Mouse (Mus musculus) right cerebral cortex, postnatal 10 days (tissue): ENCODE data around the gene Cfap61.

Source experiments
- DNase-seq, 2 experiments: peaks; one replicate each; pipeline ENCODE4 v3.0.0; 2021; ENCODE audit warnings: low spot score in 2 of 2

Gene Cfap61

DNA sequence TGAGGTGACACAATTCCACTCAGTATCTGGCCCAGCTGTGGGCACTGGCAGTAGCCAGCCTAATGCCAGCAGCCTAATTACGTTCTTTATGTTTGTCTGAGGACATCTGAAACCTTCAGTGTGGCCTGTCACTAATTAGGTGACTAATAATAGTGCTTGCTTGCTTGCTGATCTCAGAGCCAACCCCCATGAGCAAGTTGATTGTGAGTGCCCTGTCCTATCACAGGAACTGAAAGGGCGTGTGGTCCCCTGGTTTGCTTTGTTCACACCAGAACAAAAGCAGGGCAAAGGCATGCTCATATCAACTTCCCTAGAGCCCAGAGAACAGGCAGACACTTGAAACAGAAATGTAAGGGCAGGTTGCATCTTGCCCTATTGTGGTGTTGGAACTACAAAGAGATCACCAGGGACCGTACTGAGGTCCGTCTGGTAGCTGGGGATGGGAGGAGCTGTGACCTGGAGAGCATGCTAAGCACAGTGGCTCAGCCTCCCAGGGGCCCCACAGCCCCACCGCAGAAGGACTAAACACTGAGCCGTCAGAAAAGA lies 148.8 kb downstream of the Cfap61 start:
- DNase-seq: no peak

DNA sequence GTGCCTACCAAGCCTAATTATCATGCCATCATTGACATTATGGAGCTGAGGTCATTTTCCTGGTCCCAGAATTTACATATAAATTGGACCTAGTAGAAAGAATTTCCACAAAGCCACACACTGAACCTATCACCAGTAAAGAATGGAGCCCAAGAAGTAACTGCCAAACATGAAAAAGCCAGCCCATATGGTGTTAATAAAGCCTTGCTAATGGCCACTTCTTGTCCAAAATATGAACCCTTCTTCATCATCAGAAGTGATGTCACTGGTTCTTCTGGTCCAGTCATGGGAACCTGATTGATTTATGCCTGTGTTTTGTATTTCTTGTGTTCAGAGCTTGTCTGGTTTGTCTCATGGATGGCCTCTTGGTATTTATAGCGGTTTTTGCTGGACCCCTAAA lies 152.8 kb downstream of the Cfap61 start:
- no peak for DNase-seq

- DNase-seq: no peak
Measured at GRCm38 (mm10) chr2:146089157-146089692, 154.6 kb downstream of the Cfap61 start.

GRCm38 (mm10) chr2:146097532-146097931 lies 162.9 kb downstream of the Cfap61 start:
- no peak for DNase-seq

DNA sequence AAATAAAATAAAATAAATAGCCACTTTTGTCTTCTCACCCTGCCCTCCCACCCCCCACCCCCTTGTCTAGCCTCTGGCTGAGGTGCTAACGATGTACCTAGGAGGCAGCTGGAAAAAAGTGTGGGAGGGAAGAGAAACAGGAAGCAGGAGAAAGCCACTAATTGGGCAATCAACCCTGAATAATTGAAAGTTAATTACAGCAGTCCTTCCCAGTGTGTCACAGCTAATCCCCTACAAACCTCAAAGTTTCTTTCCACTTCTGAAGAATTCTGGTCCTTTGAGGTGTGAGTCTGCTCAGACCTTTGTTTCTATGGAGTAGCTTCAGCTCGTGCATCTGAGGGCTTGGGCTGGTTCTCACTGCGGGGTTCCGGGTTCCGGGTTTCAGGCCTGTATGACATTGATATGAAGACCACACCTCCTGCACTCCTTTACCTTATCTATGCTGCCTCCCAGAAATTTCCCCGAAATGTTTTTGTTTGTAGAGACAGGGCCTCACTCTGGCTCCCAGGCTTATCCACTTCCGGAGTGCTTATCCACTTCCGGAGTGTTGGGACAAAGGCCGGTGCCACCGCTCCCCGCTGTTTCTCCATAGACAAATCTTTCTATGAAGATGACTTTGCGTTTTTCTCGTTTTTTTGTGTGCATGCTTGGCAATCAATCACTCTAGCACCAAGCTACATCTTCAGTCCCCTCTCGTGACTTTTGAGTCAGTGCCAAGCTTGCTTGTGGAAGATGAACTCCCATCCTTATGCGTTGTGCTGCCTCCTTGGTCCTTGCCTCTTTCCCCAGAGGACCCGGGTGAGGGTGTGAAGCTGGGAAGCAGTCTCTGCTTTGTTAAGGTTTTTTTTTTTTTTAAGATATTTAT lies 164.5 kb downstream of the Cfap61 start:
- no peak for DNase-seq

DNA sequence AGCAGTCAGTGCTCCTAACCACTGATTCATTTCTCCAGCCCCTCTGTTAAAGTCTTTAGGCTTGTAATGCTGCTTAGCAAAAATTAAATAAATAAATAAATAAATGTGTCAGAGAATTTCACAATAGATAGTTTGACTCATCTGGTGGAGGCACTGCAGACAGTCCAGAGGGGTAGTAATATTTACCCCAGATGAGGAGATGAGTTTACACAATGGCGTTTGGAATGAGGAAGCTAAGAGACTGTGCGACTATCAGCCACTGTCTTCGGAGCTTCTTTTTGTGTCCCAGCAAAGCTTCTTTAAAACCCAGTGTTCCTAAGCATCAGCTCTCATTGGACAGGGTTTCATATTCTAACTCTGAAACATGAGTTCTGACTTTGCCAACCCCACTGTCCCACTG lies 165.3 kb downstream of the Cfap61 start:
- DNase-seq: no peak

DNA sequence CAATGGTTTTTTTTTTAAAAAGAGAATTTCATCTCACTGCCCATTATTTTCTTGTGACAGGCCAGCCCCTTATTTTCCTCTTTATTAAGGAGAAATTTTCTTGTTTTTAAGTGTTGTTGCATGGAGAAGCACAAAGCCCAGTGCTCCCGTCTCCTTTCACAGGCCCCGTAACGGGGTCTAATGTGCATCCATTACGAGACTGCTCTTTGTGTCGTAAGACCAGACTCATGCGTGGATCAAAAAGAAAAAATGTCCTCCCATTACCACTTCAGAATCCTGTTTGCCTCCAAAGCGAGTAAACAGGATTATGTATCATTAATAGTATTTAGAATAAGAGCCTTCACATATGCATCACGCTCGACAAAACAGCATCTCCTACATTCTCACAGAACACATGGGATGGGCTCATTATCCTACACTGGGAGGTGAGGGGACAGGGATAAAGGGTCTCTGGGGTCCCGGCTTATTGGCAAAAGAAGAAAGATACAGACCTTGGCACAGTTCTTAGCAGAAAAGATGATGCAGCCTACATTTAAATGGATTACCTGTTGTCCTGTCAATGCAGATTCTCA lies 166.0 kb downstream of the Cfap61 start:
- DNase-seq: no peak

GRCm38 (mm10) chr2:146102600-146102999 lies 168.0 kb downstream of the Cfap61 start:
- no peak for DNase-seq

DNA sequence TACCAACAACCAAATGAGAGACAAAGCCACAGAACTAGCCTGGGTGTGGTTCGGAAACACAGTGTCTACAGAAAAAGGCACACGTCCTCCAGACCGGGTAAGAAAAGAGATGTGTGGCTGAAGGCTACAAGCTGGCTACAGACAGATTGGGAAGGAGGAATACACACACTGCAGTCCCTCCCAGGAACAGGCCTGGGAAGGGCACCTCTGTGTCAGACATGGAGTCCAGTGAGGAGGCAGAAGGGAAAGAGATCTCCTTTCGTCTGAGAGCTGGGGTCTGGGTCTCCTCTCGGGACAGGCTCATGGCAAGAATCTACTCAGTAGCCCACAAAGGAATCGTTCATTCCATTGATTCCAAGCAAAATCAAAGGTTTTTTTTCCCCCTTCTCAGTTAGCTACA lies 170.8 kb downstream of the Cfap61 start:
- no peak for DNase-seq

GRCm38 (mm10) chr2:146107980-146108379 lies 173.4 kb downstream of the Cfap61 start:
- DNase-seq: no peak

DNA sequence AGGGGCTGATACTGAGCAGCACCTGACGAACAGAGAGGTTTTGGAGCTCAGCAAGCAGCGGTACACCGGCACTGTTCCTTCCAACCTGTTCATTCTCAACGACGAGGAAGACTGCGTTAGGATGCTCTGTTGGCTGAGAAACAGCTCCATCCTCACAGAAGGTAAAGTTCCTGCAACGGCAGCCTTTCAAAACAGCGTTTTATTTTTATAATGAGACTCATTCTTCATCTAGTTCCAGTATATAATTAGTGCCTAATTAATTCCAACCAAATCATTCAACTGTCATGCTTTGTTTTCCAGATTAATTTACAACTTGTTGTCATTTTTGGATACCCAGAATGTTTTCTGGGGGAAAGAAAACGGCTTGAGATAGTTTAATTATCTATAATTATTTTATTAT lies 175.3 kb downstream of the Cfap61 start:
- DNase-seq: no peak

DNA sequence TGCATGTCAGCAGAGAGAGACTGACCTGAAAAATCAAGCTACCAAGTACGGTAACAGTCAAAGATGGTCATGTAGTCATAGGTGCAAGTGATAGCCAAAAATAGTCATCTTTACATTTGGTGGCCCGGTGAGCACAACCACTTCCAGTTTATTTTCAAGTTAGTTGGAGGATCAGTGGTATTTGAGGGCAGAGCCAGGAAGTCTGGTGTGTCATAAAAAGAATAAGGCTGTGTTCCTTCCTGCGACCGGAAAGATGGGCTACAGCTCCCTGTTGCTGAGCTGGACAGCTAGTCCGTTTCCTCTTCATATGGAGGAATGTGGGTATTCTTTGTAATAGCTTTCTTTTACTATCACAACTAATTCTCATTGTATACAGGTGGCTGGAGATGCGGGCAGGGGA lies 181.7 kb downstream of the Cfap61 start:
- DNase-seq: no peak

DNA sequence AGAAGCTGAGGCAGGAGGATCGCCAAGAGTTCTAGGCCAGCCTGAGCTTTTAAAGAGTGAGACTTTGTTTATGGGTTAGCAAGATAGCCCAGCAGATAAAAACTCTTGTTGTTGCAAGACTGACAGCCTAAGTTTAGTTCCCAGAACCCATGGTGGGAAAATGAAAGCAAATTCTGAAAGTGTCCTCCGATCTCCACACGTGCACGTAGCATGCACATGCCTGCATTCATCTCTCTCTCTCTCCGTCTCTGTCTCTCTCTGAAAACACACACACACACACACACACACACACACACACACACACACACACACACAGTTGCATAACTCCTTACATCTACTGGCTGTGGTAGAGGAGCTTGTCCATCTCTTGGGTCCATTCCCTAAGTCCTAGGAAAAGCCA lies 182.1 kb downstream of the Cfap61 start:
- DNase-seq: no peak

GRCm38 (mm10) chr2:146117191-146117914 lies 182.8 kb downstream of the Cfap61 start:
- DNase-seq: no peak

DNA sequence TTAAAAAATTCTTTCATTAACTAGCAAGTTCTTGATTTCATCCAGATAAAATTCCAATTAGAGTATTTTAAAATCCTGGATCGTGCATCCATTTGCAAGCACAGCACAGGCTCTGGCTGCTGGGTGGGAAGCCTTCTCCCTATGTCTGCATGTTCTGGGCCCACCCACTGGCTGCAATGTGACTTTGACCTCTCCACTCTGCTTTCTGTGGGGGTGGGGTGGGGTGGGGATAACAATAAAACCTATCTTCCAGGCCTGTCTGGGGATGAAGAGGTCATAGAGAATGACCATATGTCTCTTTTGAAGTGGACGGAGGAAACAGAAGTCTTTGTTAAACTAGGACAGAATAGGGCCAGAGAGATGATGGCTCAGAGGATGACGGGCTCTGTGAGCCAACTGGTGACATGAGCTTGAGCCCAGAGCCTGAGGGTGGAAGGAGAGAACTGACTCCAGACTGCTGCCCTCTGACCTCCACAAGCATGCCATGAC lies 183.4 kb downstream of the Cfap61 start:
- DNase-seq: no peak

DNA sequence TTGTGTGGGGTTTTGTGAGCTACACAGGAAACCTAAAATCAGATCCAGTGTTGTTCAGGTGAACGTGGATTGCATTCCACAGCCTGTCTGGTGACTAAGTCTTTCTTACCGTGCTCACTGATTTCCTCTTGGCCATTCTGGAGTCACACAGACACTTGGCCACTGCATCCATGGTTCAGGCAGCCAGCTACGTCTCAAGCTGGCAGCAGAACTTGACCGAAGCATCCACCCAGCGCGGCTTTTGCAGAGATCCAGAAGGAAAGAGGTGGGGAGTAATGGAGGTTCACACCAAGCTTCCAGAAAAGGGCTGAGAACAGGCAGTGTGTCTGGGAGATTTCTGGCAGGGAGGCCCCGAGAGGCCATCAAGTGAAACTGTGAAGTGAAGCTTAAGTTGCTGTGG lies 187.0 kb downstream of the Cfap61 start:
- DNase-seq: no peak

DNA sequence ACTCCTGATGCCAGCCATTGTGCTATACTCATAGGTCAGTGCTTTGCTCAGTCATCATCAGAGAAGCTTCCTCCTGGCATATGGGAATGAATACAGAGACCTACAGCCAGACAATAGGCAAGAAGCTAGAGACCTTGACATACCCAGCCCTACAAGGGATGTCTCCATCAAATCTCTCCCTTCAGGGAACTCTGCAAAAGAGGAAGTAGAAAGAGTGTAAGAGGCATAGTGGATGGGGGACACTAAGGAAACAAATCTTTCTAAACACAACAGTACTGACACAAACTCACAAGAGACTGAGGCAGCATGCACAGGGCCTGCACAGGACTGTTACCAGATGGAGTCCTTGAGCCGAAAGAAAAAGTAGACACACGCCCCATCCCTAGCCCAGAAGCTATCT lies 190.5 kb downstream of the Cfap61 start:
- DNase-seq: no peak

- no peak for DNase-seq
Measured at GRCm38 (mm10) chr2:146128622-146129021, 194.0 kb downstream of the Cfap61 start.

GRCm38 (mm10) chr2:146130514-146130913 lies 195.9 kb downstream of the Cfap61 start:
- DNase-seq: no peak

DNA sequence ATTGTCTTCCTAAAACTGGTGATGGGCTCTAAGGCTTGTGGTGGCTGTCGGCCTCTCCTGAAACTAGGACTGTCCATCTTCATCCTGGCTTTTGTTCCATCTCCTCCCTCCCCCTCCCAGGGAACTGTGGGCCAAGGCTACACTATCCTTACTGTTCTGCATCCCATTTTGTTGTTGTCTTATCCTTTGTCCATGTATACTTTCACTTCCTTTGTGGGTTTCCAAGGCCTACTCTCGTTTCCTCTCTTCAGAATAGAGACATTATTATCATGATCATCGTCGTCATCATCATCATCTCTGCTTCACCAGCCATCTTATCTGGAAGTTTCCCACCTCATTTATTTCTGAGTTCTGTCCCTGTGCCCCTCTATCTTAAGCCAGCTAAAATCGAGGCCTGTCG lies 199.7 kb downstream of the Cfap61 start:
- no peak for DNase-seq

GRCm38 (mm10) chr2:146140711-146141110 lies 206.1 kb downstream of the Cfap61 start:
- no peak for DNase-seq

GRCm38 (mm10) chr2:146147306-146147705 lies 212.7 kb downstream of the Cfap61 start:
- no peak for DNase-seq
